Mouse (Mus musculus) kidney, adult 9 months (tissue): ENCODE results near the gene Emc4.

Experiments
- DNase-seq: peaks from one replicate; pipeline ENCODE4 v3.0.0; 2022

The Emc4 gene

DNA sequence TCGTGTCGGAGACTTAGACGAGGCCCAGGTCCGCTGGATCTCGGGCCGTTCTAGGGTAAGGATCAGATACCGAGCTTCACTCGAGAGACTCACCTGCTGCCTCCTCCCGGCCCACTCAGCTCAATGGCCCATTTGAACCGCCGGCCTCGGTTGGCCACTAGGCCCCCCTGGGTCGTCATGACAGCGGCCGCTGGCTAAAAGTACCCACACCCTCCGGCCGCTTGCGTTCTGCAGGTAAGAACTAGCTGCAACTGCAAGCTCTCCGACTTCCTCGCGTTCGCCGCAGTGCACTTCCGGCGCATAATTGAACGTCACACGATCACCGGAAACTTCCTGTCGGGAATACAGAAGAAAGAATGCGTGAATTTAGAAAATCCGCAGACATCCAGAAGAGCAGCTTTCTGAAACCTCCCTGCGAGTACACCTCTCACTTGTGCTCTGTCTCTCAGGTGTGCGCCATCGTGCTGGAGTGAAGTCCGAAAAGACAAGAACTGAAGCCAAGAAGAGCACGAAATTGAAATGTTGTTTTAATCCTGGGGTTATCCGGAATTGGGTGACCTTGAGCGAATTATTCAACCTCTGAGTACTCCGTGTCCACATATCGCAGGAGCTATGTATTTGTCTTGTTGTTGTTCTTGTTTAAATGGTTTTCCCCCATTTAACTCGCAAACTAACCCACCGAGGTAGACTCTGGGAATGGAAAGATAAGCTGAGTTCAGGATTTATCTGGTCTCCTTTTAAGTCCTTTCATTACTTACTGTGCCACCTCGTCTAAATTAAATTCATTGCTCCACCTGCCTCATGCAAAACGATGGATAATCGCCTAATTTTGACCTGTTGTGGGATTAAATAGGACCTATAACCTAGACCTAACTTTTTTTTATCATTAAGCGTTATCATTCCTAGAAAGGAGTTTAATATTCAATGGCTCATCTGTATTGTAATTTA is at the start of gene Emc4:
Gene Emc4, minus strand, starts transcription at position 302 of the 948 bp plus-strand sequence.
- peak; percentile 93 for DNase-seq

DNA sequence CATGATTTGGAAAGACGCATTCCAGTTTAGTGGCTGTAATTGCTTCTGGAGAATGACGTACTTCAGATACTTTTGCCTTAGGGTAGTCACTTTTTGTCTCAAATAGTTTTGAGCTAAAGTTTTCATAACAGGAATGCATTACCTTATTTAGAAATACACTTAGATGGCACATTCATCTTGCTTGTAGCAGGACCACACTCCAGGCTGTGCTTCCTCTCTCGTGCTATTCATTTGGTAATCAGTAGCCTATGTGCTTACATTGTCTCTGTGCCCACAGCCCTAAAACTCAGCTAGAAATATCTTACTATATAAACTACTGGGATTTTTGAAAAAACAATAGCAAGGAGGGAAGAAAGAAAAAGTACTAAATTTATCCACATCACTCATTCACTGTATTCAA is 39.2 kb upstream of the Emc4 start:
- no peak for DNase-seq

DNA sequence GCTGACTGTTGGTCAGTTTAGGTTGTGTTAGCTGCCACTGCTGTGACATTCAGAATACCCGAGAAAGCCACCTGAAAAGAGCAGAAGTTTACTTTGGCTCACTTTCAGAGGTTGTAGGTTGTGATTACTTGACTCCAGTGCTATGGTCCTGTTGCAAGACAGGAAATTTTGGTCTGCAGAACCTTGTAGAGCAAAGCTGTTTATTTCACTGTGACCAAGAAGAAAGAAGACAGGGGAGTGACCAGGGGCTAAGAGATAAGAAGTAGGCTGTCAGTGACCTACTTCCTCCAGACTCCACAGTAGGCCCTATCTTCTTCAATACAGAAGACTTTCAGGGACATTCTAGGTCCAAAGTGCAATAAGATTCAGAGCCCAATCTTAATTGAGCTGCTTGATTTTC is 28.8 kb upstream of the Emc4 start:
- no peak for DNase-seq

DNA sequence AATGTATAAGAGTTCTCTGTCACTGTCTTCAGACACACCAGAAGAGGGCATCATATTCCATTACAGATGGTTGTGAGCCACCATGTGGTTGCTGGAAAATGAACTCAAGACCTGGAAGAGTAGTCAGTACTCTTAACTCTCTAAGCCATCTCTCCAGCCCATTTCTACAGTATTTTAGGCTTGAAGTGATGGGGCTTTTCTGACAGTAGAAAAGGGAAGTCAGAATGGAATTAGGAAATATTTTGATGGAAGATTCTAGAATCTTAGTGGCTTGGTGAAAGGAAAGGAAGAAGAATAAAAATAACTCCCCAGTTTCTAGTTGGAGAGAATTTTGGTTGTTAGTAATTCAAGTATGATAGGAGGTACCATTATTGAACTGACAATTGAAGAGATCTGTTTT is 26.1 kb upstream of the Emc4 start:
- no peak for DNase-seq

DNA sequence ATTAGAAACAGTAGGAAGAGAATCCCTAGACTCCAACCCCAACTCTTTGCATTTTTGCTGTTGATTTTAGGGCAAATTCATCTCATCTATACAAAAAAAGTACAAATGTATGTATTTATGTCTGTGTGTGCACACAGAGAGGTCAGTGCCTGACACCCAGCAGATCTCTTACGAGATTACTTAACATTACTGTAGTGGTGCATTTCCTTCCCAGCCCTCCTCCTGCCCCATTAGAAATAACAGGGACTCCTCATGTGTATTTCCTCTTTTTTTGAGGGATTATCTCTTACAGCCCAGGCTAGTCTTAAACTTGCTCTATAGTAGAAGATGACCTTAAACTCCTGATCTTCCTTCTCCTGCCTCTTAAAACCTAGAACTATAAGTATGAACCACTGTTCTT is 24.9 kb upstream of the Emc4 start:
- DNase-seq = no peak

DNA sequence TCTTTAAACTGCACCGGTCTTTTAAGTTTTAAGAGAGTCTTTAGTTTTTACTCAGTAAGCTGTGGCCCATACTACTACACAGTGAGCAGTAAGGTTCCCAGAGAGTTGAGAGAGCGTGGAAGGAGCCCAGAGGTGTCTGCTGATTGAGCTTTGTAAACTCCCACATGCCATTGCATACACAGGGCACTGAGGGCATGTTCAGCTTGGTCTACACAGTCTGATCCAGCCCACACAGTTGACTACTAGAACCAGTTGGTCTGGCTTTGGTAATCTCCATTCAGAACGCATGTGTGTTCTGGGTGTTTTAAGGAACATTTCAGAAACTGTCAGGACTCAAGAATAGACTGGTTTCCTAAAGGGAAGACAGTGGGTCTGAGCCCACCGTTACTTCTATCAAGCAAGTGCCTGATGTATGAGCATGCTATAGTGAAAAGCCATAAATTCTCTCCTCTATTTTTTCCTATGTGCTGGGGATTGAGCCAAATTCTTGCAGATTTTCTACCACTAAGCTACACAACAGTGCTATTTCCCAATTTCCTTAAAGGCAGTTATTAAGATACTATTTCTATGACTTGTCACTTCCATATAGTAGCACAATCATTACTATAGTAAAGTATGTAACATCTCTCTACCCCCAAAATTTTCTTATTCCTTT is 23.6 kb upstream of the Emc4 start:
- no peak for DNase-seq

DNA sequence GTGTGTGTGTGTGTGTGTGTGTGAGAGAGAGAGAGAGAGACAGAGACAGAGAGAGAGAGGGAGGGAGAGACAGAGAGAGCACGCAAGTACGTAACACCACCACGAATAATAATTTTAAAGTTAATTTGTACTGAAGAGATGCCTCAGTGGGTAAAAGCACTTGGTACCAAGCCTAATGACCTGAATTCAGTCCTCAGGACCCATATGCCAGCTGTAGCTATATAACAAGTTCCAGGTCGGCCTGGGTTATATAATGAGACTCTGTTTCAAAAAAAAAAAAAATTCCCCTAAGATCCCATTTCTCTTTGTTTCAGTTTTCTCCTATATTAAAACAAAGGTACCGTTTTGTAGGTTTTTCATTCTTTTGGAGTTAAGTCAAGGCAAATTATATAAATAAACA is 23.0 kb upstream of the Emc4 start:
- no peak for DNase-seq

DNA sequence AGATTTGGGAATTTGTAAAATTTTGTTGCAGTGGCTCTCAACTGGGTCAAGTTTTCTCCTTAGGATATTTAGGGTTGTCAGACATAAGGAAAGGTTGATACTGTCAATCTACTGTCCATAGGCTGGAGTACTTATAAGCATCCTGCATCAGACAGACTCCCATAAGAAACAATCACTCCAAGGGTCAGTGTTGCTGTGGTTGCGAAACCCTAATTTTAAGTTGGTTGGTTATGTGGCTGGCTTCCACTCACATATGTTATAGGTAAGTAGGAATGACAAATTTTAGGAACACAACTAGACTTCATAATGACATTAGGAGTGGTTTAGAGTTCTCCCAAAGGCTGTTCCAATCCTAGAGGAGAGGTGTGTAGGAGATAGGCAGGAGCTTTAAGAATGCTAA is 13.4 kb upstream of the Emc4 start:
- DNase-seq = no peak

DNA sequence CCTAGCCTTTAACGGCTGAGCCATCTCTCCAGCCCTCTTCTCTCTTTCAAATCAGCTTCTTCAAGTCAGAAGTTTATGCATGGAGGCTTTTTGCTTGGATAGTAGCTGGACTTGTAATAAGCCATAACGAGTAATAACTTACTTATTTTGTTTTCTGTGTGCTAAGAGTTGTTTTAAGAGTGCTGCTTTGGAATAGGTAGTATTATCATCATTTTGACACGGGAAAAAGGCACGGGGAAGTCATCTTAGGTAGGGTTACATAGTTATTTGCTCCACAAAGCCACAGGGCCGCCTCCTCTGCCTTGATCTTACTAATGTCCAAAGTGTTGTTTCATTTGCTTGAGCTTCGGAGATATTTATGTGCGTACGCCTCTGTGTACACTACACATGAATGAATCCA is 12.3 kb upstream of the Emc4 start:
- no peak for DNase-seq

DNA sequence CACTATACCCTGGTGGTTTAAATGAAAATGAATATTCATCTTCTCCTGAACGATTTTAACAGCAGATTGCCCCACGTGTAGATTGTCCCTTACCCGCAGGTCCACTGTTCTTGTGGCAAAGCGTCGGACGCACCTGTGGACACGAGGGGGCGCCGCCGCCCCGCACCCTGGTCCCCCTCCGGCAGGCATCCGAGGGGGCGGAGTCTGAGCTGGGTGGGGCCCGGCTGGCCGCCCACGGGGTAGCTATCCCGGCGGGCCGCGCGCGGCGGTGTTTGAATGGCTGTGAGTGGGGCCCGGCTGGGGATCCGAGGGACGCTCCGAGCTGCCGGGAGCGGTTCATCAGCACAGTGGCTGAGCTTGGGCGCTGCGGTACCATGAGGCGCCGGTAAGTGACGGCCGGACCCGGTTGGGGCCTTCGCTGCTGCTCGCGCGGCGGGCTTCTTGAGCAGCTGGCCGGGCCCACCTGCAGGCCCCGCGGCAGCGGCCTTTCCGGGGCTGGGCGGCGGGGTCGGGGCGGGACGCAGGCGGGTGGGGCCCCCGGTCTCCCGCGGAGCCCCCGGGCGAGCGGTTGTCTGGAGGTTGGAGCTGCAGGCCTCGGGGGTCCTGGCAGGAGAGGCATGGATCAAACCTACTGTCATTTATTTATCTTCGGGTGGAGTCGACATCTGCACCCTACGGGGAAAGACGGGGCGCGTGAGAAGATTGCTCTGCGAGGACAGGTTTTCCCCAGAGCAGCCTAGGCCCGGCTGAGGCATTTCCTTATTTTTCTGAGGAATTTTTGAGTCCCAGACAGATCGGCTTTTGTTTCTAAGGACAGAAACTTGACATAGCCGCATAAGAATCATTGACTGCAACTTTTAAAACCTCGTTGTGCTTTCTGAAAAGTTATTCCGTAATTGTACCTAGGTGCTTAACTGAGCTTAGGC is 11.4 kb upstream of the Emc4 start, which contains the start of gene Katnbl1:
Gene Katnbl1, plus strand, starts transcription at position 239 of the 926 bp plus-strand sequence.
- peak; percentile 93 for DNase-seq

DNA sequence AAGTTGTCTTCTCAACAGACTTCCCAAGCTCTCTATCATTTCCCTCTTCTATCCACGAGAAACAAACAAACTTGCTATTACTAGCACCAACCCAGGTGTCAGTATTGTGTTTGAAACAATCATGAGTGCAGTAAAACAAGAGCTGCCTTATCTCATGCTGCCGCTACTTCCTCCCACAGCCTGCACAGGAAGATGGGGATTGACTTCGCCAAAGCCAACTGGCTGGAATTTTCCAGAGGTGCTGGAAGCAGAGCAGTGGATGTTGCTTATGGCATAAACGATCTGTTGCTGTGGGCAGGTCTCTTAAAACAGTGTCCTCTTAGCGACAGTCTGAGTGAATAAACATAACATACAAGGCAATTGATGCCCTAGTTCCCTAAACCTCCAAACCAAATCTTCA is 6.8 kb upstream of the Emc4 start:
- DNase-seq = peak; percentile 26

DNA sequence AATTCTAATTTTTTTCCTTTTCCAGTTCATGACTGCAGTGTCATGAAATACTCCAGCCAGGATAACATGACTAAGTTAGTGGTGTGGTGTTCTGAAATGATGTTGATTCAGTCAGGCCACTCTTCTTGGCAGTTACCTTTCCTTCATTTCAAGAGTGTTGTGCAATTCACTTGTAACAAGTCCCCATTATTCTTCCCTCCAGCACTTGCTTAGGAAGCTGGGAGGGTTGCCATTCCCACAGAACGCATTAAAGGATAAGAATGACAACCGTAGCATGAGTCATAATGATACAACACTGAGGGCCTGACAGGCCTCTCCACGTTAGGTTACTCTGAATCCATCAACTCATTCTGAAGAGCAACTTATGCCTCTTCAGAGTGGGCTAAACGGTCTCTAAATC is 5.3 kb upstream of the Emc4 start:
- DNase-seq = no peak

DNA sequence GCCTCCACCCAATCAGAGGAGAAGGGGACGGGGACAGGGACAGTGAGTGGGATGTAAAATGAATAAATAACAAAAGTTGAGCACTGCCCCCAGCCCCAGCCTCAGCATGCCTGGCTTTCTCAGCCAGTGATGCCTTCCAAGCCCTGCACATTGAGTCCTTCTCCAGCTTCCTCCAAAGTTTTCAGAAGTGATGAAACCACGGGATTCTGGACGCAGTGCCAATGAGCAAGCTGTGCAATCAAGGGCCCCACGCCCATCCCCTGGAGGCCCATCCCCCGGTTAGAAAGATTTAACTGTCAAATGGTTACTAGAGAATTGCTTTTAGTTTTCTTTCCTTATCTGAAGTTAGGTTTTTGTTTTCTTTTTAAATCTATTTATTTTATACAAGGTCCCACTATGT is 2.1 kb upstream of the Emc4 start:
- DNase-seq = no peak

DNA sequence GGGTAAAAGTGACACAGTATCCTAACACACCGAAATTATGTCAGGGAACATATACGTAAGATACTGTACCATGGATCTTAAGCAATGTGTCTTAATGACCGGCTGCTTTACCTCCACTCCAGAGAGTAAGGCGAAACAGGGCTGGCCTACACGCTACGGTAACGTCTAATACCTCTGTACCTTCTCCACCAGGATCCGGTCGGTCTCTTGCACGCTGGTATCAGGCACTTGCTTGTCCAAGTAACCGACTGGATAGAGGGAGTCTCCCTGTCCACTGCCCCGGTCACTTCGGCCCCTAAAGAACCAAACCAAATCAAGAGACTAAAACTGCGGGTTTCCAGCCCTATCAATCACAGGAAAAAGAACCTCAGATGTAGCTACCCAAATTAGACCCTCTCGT is 605 bp downstream of the Emc4 start:
- DNase-seq = no peak

DNA sequence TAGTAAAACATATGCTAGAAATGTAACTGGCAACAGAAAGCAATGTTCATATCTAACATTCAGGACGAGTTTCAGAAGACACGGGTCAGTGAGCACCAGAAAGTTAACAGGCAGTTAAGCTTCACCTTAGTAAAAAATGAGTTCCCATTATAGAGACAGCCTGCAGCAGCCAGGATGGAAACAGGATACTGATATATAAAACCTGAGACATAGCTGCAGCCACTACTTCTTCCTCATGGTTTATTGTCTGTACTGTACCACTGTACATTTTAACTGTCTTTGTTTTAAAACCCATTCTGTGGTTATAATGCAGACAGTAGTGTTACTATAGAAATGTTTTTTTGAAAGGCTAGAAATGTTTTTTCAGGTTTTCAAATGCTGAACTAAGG is 7.1 kb downstream of the Emc4 start:
- DNase-seq = no peak

DNA sequence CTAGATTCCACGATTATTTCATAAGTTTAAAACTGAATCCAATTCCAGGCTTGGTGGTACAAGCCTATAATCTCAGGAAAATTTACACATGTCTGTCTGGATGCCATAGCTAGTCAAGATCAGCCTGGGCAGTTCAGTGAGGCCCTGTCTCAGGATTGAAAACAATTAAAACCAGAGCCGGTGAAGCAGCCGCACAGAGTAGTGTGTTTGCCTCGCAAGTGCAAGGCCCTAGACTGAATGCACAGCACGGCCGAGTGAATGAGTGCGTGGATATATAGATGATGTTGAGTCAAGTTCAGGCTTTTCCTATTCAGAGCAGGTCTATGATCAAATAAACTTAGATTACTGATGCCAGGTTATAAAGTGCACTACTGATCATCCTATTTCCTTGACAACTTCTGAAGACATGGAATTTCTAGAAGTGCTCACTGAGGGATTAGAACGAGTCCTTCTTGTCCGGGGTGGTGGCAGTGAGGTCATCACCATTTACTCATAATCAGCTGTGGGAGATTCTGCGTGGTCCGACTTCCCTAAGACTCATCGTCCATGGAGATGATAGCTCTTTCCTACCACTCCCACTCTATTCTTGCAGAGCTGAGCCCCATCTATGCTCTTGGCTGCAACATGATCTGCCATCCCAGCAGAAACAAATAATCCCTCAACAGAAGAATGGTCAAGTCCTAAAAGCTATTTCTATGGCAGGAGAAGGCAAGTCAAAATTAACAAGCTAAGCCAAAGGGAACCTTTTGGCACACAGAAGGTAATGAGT is 7.6 kb downstream of the Emc4 start:
- DNase-seq = no peak

DNA sequence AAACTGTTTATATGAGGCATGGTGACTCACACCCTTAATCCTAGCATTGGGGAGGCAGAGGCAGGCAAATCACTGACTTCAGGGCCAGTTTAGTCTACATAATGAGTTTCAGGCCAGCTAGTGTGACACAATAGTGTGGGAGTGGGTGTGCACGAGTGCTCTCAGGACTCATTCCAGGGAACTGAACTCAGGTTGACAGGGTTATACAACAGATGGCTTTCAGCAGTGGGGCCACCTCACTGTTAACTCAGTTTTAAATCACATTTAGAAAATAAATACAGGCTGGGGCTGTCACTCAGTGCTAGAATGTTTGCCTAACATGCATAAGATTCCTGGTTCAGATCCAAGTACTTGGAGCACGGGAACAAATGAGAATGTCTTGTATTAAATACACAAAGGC is 8.2 kb downstream of the Emc4 start:
- DNase-seq = no peak

DNA sequence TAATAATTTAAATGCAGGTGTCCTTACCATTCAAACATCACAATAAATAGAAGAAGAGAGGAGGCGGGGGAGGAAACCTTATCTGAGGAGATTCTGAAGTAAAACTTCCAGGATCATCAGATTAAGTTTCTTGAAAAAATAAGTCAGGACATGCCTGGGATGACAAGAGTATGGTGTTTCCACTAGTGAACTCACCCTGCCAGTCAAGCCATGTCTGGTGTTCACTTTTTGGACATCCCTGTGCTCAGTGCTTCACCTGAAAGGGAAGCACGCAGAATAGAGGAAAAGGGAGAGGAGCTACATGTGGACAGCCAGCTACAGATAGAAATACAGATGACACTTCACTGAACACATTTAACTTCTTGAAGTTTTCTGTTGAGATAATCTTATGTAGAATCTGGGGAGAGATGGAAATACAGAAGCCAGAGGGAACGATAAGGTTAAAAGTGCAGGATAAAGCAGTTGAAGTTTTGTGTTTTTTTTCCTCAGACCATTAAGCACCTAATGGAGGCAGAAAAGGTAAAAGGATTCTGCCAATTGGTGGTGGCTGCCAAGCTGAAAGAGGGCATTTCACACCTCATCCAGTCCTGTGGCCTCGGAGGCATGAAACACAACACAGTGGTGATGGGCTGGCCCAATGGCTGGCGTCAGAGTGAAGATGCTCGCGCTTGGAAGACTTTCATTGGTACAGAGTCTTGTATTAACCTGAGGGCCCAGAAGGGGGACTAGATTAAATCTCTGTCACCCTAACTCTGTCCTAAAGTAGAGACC is 14.0 kb downstream of the Emc4 start:
- no peak for DNase-seq

DNA sequence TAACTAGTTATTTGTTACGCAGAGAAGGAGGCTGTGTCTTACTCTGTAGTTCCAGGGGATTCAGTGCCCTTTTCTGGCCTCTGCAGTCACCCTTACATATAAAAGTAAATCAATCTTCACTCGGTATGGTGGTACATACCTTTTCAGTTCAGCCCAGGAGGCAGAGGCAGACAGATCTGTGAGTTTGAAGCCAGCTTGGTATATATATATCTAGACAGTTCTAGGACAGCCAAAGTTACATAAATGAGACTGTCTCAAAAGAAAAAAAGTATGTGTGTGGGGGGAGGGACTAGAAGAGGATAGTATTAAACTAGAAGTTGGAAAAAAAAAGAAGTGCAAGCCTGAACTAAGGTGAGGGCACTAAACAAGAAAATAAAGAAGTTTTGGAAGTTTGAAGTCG is 19.6 kb downstream of the Emc4 start:
- DNase-seq = no peak

DNA sequence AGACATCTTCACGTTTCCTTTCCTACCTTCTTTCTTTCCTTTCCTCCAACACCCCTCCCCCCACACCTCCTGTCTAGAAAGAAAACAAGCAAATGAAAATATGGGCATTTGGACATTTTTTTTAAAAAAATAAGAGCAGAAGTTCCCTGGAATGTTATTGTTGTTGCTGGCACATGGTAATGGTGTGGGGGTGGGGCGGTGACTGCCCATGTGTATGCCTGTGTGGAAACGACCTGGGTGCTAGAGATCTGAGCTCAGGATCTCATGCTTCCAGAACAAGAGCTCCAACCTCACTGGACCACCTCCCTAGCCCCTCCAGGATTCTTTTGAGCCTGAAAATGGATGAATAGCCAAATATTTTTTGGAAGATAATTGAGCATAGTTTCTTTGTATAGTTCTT is 26.7 kb downstream of the Emc4 start:
- DNase-seq = no peak

DNA sequence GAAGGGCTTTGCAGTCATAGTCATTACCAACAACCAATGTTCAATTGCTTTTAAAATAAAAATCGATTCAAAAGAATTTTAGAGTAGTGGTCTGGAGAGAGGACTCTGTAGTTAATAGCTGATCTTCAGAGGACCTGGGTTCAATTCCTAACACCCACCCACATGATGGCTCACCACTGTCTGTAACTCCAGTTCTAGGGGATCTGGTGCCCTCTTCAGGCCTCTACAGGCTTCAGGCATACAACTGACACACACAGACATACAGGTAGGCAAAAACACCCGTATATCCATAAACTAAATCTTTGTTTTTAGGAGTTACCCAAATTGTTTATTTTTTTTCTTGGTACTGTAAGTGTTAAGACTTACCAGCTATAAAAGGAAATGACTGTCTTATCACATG is 28.1 kb downstream of the Emc4 start:
- peak; percentile 22 for DNase-seq

DNA sequence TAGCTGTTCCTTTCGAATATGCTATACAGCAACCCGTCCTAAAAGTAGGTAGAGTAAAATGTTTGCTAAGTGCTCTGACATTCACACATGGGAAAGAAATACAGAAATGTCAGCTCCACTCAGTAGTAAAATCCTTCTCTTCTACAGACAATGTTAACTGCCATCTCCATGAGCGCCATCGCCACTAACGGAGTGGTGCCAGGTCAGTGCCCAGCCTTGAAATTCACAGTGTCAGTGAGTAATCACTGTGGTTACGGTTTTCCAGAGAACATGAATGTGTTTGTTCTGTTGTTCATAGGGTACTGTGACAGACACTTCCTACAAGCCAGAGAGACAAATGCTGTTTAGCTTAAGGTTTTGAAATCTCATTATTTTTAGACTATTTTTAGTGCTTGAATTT is 30.6 kb downstream of the Emc4 start:
- no peak for DNase-seq
